Mouse (Mus musculus) heart, postnatal 25 days (tissue): ENCODE data around the gene Methig1. TPM values are rescaled to one million over a fixed set of nuclear protein-coding genes. Genes with fewer than 3 reads are reported as not detected.
"Not testable (repeated sequence)": the region's sequence is repeated elsewhere in the genome, so short reads cannot be mapped to it uniquely, and the experiment has no call there.

Experiments used
- DNase-seq: peaks from one replicate; pipeline ENCODE4 v3.0.0; 2022; ENCODE audit warnings: low spot score
- intact Hi-C: fragments of 180-260 bp; cut with DNase I; formaldehyde crosslinking; loops from one replicate; pipeline ENCODE4 v1.15.1; 2025
- total RNA-seq, 2 experiments: library from RNA; stranded (reverse); gene quantifications; 2 replicates each; pipeline ENCODE4 v1.2.3; 2021

Gene Methig1
- total RNA-seq, result not detected

DNA sequence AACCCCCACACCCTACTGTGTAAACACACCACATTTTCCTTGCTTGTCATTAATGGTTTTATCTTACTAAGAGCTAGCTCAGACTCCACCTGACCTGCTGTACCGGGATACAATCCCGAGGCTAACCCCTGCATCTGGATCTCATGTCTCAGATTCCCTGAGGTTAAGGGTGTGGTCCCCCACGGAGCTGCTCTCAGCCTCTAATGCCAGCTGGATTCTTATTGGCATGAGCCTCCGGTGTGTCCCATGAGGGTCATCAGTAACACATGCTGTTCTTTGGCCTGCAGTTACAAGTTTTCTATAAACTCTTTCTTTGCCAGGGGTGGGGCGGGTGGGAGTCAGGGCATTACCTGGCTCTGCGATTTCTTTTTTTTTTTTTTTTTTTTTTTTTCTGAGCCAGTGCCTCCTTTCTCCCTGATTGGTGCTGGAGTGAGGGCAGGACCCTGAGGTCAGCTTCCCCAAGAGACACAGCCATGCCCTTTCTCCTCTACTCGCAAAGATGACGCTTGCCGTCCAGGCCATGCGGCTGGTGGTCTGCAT is at the start of gene Methig1, which contains the start of gene Mettl7a2:
Methig1 (plus strand) TSS at position 439 of the 540 bp plus-strand sequence.
Mettl7a2 (plus strand) TSS at position 490 of the 540 bp plus-strand sequence.
- intact Hi-C loops, result no loop called here
- DNase-seq, result no peak

DNA sequence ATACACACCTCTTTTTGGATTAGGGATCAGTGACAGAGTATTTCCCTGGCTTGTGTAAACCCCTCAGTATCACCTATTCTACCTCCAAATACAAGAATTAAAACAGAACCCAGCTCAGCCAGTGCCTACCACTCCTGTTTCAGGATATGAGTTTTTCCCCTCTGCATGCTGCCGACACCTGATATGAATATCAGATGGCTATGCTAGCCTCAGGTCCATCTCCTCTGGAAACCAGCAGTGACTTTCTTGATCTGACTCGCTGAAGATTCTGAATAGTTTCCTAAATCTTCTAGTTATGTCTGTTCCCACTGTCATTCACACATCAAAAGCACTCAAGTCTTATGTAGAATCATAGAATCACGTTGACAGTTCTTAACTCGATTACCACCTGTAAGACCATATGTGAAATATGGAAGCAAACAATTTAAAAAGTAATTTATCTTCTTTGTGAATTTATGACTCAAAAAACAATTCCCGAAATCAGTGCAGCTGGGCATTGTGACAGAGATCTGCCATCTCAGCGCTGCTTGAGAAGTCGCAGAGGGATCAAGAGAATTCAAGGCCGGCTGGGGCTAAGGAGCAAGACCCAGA is 49.4 kb upstream of the Methig1 start:
- no peak for DNase-seq
- intact Hi-C loops, result no loop called here

DNA sequence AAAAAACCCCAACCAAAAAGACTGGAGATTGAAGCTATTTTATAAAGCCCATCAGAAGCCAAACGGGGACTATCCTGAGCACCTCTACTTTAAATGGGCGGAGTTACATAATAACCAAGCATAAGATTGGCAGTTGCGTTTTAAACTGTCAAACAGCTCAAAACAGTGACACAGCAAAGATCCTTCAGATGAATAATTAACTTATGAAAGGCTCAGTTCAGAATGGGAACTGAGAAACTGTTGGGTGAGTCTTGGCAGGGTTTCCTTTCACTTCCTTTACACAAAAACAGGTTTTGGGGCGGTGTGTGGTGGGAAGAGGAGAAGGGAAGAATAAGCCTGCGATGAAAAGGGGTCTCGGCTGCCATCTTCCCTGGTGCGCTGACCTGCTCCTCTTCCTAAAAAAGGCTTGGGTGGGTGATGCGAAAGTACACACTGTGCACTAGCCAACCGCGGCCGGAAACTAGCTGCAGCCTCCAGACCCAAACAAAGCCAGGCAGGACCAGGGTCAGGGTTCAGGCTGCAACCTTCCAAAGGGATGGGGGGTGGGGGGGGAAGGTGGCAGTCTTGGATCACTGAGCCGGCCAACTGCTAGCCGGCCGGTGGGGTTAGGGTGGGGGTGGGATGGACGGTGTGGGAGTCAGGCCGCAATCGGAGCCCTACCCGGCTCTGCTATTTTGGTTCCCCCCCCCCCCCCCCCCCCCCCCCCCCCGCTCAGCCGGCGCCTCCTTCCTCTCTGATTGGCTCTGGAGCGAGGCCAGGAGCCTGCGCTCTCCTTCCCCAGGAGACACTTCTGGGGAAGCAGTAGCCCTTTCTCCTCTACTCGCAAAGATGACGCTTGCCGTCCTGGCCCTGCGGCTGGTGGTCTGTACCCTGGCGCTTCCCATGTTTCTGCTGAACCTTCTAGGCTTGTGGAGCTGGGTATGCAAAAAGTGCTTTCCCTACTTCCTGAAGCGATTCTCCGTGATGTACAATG is 48.6 kb upstream of the Methig1 start, which contains the start of gene Mettl7a1:
Mettl7a1 (plus strand) TSS at position 122 of the 973 bp plus-strand sequence.
- DNase-seq, result peak; percentile 67
- intact Hi-C loops, result no loop called here

DNA sequence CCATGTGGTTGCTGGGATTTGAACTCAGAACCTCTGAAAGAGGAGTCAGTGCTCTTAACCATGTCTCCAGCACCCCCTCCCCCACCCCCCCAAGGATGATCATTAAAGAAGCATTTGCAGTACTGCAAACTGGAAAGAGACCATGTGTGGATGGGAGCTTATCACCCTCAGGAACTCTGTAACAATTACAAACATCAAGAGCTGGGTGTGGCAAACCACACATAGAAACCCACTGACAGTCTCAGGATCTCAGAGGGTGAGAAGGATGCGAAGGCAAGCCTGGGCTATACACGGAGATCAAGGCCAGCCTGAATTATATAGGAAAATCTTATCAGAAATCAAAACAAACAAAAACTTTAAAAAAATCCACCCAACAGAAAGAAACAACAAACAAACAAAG is 46.7 kb upstream of the Methig1 start:
- no peak for DNase-seq
- intact Hi-C loops, result no loop called here

DNA sequence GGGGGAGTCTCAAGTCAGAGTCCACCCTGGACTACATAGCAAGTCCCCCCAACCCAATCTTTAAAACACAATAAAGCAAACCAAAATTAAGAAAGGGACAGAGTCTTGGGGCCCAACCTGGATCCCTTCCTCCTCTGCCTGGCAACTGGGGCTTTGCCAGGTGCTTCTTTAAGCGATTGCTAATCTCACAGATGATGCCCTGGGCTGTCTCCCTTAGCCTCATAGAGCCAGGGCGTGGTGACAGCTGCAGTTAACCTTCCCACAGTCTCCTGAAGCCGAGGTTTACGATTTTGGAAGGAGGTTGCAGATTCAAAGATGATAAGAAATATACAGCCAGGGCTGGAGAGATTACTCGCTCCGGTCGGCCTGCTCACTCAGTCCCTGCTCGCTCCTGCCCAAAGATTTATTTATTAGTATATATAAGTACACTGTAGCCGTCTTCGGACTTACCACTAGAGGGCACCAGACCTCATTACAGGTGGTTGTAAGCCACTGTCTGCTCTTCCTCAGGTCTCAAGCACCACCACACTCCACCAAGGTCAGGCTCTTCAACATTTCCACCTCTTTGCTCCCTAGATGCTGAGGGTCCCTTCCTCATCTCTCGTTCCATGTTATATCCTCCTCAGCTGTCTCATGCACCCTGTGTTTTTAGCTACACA is 45.4 kb upstream of the Methig1 start:
- intact Hi-C loops, DNase-seq: not testable (repeated sequence)

DNA sequence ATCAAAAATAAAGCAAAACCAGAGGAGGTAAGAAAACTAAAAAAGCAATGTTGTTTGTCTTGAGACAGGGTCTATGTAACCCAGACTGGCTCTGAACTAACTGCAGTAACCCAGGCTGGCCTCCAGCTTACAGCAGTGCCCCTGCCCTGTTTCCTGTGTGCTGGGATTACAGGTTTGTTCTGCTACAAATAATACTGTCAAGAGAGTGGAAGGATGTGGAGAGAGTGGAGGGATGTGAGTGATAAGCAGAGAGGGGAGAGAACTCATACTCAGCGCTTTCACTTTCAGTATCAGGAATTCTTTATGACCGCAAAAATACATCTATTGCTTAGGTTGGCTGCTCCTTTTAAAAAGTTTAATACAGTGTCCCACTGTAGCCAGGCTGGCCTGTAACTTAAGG is 40.6 kb upstream of the Methig1 start:
- no peak for DNase-seq

DNA sequence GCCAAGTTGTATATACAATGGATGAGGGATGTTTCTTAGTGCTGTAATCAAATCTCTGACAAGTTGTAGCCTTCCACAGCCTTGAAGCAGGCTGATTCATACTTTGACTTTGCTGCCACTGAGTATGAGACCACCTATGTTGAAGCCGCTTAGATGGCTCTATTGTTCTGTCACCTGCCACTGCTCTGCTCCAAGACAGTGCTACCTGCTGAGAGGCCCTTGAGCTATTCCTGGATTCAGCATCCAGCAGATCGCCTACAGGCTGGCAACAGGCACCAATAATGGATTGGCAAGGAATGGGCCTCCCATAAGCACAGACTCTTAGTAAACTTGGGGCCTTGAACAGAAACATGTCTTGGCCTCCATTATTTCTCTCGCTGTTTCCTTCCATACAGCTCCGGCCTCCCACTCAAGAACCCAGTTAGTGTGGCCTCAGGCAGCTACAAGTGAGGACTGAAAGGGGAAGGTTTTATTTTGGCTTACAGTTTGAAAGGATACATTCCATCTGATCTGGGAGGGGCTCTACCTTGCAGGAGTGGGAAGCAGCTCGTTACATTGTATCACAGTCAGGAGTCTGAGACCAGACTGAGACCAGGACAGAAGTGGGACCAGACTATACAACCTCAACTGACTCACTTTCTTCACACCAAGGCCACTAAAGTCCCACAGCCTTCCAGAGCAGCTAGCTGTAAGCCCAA is 38.4 kb upstream of the Methig1 start:
- intact Hi-C loops, result loop anchor here (10.0 kb wide), 1 partner anchor 60 kb away; no protein-coding TSS in a partner anchor
- DNase-seq, result no peak

More for the DNA sequence above, 40.6 kb upstream of the Methig1 start:
- intact Hi-C loops, result loop anchor here (10.0 kb wide), 1 partner anchor 62 kb away; no protein-coding TSS in a partner anchor

DNA sequence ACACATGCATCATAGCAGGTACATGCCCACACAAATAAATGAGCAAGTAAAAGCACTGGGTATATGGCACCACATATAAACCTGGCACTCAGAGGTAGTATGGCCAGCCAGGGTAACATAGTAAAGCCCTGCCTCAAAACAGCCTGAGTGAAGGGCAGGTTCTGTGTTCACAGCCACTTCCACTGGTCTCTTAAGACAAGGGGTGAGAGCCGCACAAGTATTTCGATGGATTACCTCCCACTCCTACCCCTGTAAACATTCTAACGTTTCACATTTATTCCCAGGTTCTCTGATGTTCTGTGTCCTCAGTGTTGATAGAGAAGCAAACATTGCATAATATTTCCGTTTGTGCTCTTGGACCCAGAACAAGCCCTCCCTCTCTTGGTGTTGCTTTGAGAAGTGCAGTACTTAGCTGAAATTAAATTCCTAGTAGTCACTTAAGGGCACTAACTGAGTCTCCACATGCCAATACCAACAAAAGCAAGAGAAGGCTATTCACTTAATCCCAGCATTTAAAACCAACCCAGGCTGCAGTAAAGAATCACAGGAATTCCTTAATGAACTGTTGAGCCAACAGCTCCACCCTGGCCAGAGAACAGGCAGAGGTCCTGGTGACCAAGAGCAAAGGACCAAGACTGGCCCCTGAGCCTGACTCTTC is 34.8 kb upstream of the Methig1 start:
- not testable (repeated sequence) for DNase-seq
- intact Hi-C loops, result loop anchor here (10.0 kb wide), 1 partner anchor 57 kb away; no protein-coding TSS in a partner anchor

DNA sequence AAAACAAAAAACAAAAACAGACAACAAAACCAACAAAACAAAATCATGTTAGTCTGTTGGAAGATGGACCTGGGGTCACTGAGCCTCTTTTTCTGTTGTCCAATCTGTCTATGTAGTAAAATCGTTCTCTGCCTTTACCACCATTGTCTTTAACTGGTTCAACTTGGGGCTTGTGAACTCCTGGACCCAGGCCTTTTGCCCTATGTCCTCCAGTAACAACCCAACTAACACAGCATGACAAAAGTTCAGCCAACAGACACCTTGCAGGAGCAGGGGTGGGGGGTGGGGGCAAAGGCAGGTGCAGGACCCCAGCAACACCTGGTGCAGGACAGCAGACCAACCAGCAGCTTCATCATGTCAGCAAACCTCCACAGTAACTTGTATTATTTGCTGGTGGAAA is 33.1 kb upstream of the Methig1 start:
- intact Hi-C loops, result loop anchor here (5.0 to 10.0 kb wide), 2 partner anchors 53 to 55 kb away; no protein-coding TSS in a partner anchor
- DNase-seq, result no peak

DNA sequence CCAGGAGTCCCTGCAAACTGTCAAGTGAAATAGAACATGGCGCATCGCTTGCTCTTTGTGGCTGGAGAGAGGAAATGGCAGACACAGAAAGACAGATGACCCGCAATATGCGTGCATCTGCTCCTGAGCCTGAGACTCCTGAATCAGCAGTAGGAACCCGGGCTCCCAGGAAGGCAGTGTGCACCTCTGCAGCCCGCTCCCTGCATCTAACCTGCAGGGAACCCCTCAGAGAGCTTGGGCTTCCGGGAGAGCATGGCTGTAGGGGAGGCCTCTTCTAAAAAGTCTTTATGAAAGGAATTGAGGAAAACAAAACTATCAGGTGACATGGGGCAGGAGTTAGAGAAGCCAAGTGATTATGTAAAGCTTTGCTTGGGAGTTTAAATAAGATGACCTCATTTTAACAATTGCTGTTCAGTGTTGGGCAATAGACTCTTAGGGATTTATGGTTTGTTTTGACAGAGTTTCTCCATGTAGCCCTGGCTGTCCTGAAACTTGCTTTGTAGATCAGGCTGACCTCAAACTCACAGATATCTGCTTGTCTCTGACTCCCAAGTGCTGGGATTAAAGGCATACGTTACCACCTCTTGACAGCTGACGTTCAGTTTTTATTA is 32.5 kb upstream of the Methig1 start:
- intact Hi-C loops, result loop anchor here (5.0 kb wide), 1 partner anchor 53 kb away; no protein-coding TSS in a partner anchor
- DNase-seq, result no peak

DNA sequence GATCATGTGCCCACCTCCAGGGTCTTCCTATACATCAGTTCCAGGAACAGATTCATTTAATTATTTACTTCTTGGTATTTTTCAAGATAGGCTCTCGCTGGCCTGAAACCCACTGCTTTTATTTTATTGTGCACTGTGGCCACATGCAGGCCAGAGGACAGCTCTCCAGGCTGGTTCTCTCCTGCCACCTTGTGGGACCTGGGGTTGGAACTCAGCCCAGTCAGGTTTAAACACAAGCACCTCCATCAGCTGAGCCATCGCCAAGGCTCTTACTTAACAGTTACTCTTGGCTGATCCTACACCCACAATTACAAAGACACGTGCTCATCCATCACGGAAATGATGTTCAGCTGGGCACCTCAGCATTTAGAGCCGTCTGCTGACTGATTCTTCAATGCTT is 31.8 kb upstream of the Methig1 start:
- intact Hi-C loops, result loop anchor here (5.0 kb wide), 1 partner anchor 54 kb away; no protein-coding TSS in a partner anchor
- peak; percentile 18 for DNase-seq

DNA sequence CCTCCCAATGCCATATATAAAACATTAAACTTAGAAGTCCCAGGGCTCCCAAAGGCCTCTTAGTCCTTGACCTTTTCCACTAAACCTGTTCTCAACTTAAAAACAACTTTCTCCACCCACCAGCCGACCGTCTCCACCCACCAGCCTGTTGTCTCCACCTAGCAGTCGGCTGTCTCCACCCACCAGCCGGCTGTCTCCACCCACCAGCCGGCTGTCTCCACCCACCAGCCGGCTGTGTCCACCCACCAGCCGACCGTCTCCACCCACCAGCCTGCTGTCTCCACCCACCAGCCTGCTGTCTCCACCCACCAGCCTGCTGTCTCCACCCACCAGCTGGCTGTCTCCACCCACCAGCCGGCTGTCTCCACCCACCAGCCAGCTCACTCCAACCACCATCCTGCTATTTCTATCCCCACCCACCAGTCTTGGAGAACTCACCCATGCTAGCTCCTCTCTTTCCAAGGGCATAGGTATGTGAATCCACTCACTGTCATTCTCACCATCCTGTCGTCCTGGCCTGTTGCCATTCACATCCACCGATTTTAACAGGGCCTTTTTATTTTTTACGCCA is 28.8 kb upstream of the Methig1 start:
- intact Hi-C loops, result loop anchor here (5.0 kb wide), 1 partner anchor 57 kb away; no protein-coding TSS in a partner anchor
- DNase-seq, result no peak

DNA sequence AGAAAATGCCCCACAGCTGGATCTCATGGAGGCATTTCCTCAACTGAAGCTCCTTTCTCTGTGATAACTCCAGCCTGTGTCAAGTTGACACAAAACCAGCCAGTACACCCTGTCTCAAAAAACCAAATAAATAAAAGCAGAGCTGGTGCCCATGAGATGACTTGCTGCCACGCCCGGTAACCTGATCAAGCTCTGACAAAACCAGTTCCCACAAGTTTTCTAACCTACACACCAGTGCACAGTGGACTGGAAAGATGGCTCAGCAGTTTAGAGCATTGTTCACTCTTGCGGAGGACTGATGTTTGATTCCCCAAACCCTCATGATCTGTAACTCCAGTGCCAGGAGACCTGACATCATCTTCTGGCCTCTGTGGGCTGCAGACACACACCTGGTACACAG is 27.7 kb upstream of the Methig1 start:
- no peak for DNase-seq
- intact Hi-C loops, result no loop called here

DNA sequence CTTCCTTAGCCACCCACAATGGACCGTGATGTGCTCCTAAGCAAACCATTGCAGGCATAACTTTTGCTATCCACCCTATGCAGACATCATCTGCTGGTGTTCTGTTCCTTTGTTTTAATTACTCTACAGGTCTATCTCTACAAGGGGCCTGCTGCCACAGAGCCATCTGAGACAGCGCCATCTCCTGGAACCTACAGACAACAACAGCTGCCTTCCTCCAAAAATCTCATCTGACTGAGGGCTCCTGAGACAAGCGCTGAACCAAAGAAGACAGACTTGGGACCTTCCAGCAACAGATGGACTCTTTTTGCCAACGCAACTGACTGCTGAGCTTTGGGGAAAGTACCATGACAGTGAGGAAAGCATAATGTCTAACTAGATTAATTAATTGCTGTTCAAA is 24.9 kb upstream of the Methig1 start:
- DNase-seq, intact Hi-C loops: not testable (repeated sequence)

DNA sequence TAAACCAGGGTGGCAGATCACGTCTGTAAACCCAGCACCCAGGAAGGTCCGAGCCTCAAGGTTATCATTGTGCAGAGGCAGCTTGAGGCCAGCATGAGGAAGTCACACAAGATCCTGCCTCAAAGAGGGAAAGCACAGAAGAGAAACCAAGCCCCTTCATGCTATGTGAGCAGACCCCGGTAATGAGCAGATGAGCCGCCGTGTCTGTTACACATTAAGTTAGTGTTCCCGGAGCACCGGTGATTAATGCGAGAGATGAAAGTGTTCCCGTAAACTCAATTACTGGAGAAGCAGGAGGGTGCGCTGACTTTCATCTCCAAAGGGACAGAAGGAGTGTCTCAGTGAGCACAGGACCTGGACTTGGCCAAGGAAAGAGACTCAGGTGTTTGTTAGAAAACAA is 23.6 kb upstream of the Methig1 start:
- DNase-seq, intact Hi-C loops: not testable (repeated sequence)

DNA sequence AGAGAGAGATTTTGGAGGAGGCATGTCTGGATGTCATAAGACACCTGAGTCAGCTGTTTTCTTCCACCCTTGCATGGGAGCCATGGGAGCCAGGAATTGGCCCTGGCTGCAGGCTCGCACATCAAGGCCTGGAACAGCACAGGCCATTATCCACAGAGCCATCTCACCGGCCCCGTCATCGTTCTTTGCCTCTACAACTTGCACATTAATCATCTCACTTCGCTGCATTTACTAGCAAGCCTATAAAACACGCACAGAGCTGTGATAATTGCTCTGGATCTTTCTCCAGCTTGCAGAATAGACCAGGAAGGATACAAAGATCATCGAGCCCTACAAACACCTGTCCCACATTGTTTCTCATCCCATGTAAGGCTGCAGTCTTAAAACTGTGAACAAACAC is 22.2 kb upstream of the Methig1 start:
- no peak for DNase-seq
- intact Hi-C loops, result no loop called here

DNA sequence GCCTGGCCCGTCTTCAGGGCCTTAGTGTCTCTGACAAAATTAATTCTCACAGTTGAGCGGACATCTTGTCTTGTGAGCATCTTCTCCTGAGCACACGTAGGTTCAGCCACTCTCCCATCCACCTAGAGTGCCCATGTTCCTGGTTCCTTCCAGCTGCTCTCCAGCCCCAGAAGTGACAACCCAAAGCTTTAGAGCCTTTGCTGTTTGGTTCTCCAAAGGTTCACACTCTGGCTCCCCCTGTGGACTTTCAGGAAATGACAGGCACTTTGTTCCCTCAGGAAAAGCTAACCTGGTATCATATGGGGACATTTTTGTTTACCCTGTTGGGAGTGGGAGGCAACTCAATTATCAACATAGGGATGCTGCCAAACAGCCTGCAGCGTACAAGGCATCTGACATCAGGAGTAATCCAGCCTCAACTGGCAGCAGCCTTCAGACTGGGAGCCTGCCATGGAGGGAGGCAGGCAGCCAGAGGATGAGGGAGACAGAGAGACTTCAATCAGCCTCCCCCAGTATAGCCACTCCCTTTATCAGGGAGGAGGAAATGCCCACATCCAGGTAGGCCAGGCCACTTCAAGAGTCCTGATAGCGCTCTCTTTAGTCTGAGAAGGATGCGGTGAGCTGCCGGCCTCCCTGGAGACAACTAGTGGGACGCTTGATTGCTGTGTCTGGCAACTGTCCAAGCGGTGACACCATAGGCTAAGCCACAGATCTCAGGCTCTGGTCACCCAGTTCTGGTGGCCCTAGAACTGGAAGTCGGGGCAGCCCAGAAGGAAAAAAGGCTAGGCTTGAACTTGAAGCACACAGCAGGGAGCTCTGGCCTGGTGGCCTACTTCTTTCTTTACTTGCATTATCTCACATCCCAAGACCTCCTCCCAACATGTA is 20.6 kb upstream of the Methig1 start:
- intact Hi-C loops, DNase-seq: not testable (repeated sequence)
